Mouse (Mus musculus) heart, adult 11 months (tissue): ENCODE data around the gene Srek1ip1.

Source experiments
- DNase-seq: peaks from one replicate; pipeline ENCODE4 v3.0.0; 2022

Srek1ip1 gene

GRCm38 (mm10) chr13:104792184-104792583 is at the start of gene Srek1ip1:
Gene Srek1ip1 (plus strand): TSS chr13:104792484.
- DNase-seq: no peak

GRCm38 (mm10) chr13:104742866-104743265 is 49.4 kb upstream of the Srek1ip1 start:
- no peak for DNase-seq

GRCm38 (mm10) chr13:104747032-104747431 is 45.3 kb upstream of the Srek1ip1 start:
- no peak for DNase-seq

DNA sequence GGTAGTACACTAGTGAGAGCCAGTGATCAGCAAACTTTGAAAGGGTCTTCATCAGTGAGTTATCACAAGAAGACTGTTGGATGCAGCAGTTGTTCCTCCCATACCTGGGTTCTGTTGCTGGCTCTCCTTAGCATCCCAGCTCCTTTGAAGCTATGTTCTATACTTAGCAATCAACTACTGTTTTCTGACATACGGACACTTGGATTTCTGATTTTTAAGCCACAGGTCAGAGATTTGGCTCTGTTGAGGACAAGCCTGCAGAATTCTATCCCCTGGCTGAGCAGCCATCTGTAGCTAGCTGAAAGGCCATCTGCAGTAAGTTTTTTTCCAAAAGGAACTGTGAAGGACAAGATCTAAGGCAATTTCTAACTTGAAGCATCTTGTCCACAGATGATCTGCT is 32.9 kb upstream of the Srek1ip1 start:
- no peak for DNase-seq

DNA sequence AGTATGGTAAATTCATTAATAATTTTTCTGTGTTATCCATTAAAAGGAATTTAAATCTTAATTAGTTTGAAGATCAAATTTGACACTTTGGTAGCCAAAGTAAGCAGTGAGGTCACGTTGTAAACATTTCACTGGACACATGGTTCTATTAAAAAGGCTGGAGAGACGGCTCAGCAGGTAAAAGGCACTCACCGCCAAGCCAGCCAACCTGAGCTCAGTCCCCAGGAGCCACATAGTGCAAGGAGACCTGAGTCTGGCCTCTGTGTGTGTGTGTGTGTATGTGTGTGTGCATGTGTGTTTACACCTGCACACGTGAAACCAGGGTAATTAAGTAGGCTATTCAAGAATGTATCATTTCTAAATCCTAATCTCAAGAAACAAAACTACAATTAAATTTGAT is 29.9 kb upstream of the Srek1ip1 start:
- no peak for DNase-seq

GRCm38 (mm10) chr13:104763193-104763592 is 29.1 kb upstream of the Srek1ip1 start:
- no peak for DNase-seq

- DNase-seq: no peak
Observed at GRCm38 (mm10) chr13:104779104-104779670, 13.1 kb upstream of the Srek1ip1 start.

- DNase-seq: no peak
Observed at GRCm38 (mm10) chr13:104787260-104787659, 5.0 kb upstream of the Srek1ip1 start.

DNA sequence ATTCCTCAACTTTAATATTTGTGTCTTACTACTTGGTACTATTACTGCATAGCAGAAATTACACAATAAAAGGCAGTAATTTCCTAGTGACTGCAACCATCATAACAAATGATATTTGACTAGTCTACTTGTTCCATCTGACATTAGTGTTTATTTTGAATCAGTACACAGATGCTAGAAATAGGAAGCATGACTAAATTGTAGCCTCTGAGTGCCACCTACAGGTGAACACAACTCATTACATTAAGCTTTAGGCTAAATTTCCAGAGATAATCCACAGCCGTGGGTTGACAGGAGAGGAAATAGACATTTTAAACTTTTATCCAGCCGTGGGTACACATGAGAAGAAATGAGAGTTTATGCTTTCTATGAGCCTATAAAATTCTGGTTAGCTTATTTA is 2.6 kb upstream of the Srek1ip1 start:
- no peak for DNase-seq

DNA sequence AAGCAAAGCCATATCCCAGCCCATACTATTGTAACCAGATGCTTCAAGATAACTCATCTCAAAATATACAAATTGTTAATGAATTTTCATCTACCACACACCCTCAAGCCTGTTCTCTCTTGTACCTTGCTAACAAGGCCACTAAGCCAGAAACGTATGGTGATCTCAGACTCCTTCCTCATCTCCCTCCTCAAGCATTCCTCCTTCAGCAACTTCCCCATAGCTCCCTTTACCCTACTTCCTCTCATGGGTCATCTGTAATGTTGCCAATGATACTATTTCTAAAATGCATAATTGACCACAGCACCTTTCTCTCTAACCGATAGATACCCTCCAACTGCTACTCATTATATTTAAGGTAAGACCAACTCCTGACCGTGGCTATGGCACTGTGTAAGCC is 2.1 kb downstream of the Srek1ip1 start:
- DNase-seq: no peak

GRCm38 (mm10) chr13:104799067-104799466 is 6.8 kb downstream of the Srek1ip1 start:
- no peak for DNase-seq

DNA sequence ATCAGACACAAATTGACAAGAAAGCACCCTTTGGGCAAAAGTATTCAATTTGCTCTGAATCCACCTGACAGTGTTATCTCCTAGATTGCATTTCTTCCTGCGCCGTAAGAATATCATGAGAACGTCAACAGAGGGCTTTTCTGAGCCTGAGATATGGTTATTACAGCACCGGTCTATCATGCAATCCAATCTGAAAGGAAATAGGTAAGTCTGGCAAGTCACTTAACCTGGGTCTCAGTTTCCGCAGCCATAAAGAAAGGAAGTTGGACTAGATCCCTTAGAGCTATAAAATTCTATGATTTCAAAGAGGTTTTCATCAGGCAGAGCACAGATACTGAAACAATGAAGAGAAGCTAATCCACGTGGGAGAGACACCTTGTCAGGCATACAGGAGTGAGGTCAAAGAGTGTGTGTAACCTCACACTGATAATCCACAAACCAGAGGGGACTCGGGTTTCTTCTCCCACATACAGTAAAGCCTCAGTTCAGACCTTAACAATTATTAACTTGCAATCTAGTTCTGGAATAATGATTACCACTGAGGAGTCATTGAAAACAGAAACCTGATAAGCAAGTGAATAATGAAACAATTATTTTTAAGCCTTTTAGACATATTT is 7.4 kb downstream of the Srek1ip1 start:
- DNase-seq: peak; percentile 76

DNA sequence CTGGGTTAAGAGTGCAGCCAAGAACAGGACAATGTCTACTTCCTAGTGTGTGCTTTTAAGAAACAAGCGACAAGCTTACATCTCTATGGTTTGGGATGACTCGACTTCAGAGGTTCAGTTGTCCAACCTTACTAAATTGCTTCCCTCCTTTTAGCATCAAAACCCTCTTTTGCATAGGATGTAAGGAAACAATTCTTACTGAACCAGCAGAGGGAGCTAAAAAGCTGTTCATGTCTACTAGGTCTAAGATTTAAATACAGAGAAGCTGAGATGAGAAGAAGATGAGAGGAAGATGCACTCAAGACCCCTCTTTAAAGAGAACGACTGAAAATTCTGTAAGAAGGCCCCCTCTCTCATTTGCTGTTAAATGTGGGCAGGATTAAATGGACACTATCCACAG is 13.4 kb downstream of the Srek1ip1 start:
- no peak for DNase-seq

- no peak for DNase-seq
Observed at GRCm38 (mm10) chr13:104816270-104816634, 24.0 kb downstream of the Srek1ip1 start.

GRCm38 (mm10) chr13:104816635-104817571 is 24.6 kb downstream of the Srek1ip1 start, which contains the start of gene Cwc27:
Gene Cwc27 (minus strand): TSS chr13:104817142.
- DNase-seq: peak; percentile 98

DNA sequence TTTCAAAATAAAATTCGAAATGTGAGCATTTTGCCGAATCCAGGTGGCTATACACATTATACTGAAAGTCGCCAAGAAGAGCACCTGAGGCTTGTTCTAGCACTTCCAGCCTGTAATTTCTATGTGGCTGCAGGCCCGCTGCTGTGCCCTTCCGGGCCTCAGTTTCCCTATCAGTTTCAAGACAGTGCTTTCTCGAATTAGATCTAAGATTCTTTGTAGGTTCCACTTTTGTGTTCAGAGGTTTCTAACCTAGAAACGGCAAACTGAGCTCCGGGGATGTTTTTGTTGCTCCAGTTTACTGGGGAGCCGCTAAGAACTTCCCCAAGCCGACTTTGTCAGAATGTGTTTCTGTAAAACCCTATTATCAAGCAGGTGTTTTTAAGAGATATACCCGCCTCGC is 25.4 kb downstream of the Srek1ip1 start:
- DNase-seq: no peak

- DNase-seq: peak; percentile 53
Observed at GRCm38 (mm10) chr13:104821192-104821591, 28.9 kb downstream of the Srek1ip1 start.

DNA sequence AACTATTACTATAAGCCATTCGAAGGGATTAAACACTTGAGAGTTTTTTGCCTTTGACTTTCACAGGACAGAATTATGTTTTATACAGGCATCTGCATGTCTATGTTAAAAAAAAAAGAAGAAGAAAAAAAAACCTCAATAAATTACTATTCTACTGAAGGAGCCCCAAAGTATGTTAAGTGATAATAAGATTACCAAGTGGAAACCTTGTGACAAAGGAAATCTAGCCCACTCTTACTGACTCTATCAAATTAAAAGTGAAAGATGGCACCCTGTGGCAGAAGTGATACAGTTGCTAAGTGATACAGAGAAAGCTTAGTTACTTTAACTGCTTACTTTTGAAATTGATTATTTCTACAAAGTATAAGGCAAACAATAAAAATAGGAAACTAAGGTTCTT is 29.6 kb downstream of the Srek1ip1 start:
- DNase-seq: no peak

GRCm38 (mm10) chr13:104822411-104822838 is 30.1 kb downstream of the Srek1ip1 start:
- DNase-seq: no peak

DNA sequence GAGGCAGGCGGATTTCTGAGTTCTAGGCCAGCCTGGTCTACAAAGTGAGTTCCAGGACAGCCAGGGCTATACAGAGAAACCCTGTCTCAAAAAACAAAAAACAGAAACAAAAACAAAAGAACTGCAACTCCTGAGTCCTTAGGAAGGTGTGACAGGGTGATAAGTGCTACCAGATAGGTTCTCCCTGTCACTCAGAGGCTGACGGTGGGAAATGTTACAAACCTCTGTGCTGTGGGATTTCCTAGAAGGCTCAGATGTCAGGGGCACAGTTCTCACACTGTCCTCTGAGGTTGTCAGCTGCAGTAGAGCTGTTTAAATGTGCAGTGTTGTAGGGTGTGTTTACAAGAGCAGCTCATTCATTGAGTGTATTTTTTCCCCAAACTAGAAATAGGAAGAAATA is 33.2 kb downstream of the Srek1ip1 start:
- no peak for DNase-seq

- no peak for DNase-seq
Observed at GRCm38 (mm10) chr13:104832811-104833210, 40.5 kb downstream of the Srek1ip1 start.

- peak; percentile 70 for DNase-seq
Observed at GRCm38 (mm10) chr13:104837628-104838027, 45.3 kb downstream of the Srek1ip1 start.

- peak; percentile 29 for DNase-seq
Observed at GRCm38 (mm10) chr13:104841937-104842336, 49.7 kb downstream of the Srek1ip1 start.
